Mouse (Mus musculus) bone marrow macrophage, adult 2 months (primary cell): ENCODE data around the gene Hopx.

Experiments
- CTCF ChIP-seq: IDR thresholded peaks from 2 replicates; pipeline ENCODE4 v1.5.1; 2012; ENCODE audit warnings: low read depth, mild to moderate bottlenecking, low read length, moderate library complexity
- POLR2A ChIP-seq: IDR thresholded peaks from 2 replicates; pipeline ENCODE4 v1.6.1; 2012; ENCODE audit warnings: mild to moderate bottlenecking, low read depth, low read length, borderline replicate concordance

GRCm38 (mm10) chr5:77163597-77163996 is 48.7 kb upstream of the Hopx start:
- TF ChIP-seq CTCF (no peak), POLR2A (no peak)
